Mouse (Mus musculus): ENCODE data around the gene Zmiz1. TPM values are rescaled to one million over a fixed set of nuclear protein-coding genes. Genes with fewer than 3 reads are reported as not detected.

Zmiz1 gene
- polyA plus RNA-seq, 1 experiment: 27.3 TPM

GRCm38 (mm10) chr14:25600951-25601350, 142.0 kb downstream of the Zmiz1 start:
- peaks cover 25% of the 10 kb centered on the region for H3K36me3 ChIP-seq (ENCODE audit: control insufficient read depth, insufficient read depth)

DNA sequence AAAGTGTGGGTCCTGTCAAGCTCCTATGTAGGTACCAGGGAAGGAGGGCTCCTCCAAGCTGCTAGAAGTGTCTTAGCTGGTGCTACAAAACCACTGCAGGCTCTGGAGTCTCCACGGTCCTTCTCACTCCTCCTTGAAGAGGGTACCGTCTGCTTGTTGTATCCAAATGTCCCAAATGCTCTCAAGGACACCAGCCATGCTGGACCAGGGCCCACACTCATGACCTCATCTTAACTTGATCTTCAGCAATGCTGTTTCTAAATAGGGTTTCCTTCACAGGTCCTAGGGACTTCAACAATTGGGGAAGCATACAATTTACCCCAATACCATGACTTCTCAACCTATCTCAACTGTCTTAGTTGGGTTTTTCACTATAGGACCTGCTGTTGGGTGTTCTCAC, 143.0 kb downstream of the Zmiz1 start:
- Histone ChIP-seq H3K27me3 (ENCODE audit: control insufficient read depth, insufficient read depth, insufficient read length) (no peaks in the 10 kb centered on the region), H3K4me3 (ENCODE audit: insufficient read depth, poor library complexity, severe bottlenecking) (no peak overlapping the region), H3ac (ENCODE audit: control insufficient read depth, insufficient read length, low read depth) (no peak overlapping the region), H3K79me3 (ENCODE audit: low read depth) (no peaks in the 10 kb centered on the region), H3K36me3 (ENCODE audit: control insufficient read depth, insufficient read depth) (peaks cover 19% of the 10 kb centered on the region), H3K79me2 (ENCODE audit: control insufficient read depth, insufficient read depth) (peaks cover 7% of the 10 kb centered on the region)
- TF ChIP-seq MYOD1 (IDR thresholded peaks at IDR 0.05; ENCODE audit: control insufficient read depth, insufficient read length, low read depth): no peak
- TF ChIP-seq CEBPB (IDR thresholded peaks at IDR 0.05; ENCODE audit: low read depth): no peak

More at GRCm38 (mm10) chr14:25600951-25601350, 142.0 kb downstream of the Zmiz1 start:
- Histone ChIP-seq H3K79me3 (ENCODE audit: low read depth) (no peaks in the 10 kb centered on the region), H3K79me2 (ENCODE audit: control insufficient read depth, insufficient read depth) (peaks cover 7% of the 10 kb centered on the region), H3K4me3 (ENCODE audit: insufficient read depth, poor library complexity, severe bottlenecking) (no peak overlapping the region), H3K27me3 (ENCODE audit: control insufficient read depth, insufficient read depth, insufficient read length) (no peaks in the 10 kb centered on the region), H3ac (ENCODE audit: control insufficient read depth, insufficient read length, low read depth) (no peak overlapping the region)
- TF ChIP-seq MYOD1 (IDR thresholded peaks at IDR 0.05; ENCODE audit: control insufficient read depth, insufficient read length, low read depth) (no peak), MYOG (IDR thresholded peaks at IDR 0.05; ENCODE audit: control insufficient read depth, extremely low read depth, insufficient read length) (no peak), FOSL1 (IDR thresholded peaks at IDR 0.05; ENCODE audit: insufficient read depth, low read length, poor library complexity, severe bottlenecking) (no peak), USF1 (IDR thresholded peaks at IDR 0.05; ENCODE audit: low read depth) (no peak), CEBPB (IDR thresholded peaks at IDR 0.05; ENCODE audit: low read depth) (no peak), MAX (IDR thresholded peaks at IDR 0.05) (no peak), CTCF (IDR thresholded peaks at IDR 0.05; ENCODE audit: control insufficient read depth, insufficient read depth, insufficient read length) (no peak)

DNA sequence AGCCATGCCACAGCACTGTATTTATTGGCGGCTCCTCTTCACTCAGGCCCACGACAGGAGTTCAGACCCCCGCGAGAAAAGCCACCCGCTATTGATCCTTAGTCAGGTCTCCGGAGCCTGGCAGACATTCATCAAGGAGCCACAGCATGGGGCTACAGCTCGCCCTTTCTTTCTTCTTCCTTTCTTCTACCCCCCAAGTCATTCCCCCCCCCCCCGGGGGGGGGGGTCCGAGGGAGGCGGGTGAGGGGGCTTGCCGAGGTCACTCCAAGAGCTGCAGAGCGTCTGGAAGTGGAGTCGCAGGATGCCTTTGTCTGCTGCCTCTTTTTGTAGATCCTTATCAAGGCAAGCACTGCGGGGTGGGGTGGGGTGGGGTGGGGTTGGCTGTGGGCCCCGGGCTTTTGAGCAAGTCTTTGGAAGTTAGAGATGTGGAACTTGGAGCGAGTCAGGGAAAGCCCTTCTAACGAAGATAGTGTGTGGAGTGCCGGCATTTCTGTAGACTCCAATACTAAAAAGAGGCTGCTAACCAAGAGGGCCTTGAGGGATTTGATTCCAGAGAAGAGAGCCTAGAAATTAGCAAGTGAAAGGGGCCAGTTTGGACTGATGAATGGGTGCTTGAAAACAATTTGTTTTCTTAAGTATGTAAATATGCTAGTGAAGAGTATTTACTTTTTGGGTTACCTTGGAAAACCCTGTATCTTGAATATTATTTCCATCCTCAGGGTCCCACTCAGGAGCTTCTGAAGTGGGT, 145.6 kb downstream of the Zmiz1 start:
- H3K79me3 ChIP-seq (ENCODE audit: low read depth): no peaks in the 10 kb centered on the region
- no peaks in the 10 kb centered on the region for H3K36me3 ChIP-seq (ENCODE audit: control insufficient read depth, insufficient read depth)
- H3ac ChIP-seq (ENCODE audit: control insufficient read depth, insufficient read length, low read depth): no peak overlapping the region
- no peaks in the 10 kb centered on the region for H3K27me3 ChIP-seq (ENCODE audit: control insufficient read depth, insufficient read depth, insufficient read length)
- H3K4me3 ChIP-seq (ENCODE audit: insufficient read depth, poor library complexity, severe bottlenecking): no peak overlapping the region
- H3K79me2 ChIP-seq (ENCODE audit: control insufficient read depth, insufficient read depth): peaks cover 27% of the 10 kb centered on the region
- TF ChIP-seq MYOG (IDR thresholded peaks at IDR 0.05; ENCODE audit: control insufficient read depth, extremely low read depth, insufficient read length) (no peak), MYOD1 (IDR thresholded peaks at IDR 0.05; ENCODE audit: control insufficient read depth, insufficient read length, low read depth) (no peak), CTCF (IDR thresholded peaks at IDR 0.05; ENCODE audit: control insufficient read depth, insufficient read depth, insufficient read length) (no peak), FOSL1 (IDR thresholded peaks at IDR 0.05; ENCODE audit: insufficient read depth, low read length, poor library complexity, severe bottlenecking) (no peak), MAX (IDR thresholded peaks at IDR 0.05) (no peak), CEBPB (IDR thresholded peaks at IDR 0.05; ENCODE audit: low read depth) (no peak), USF1 (IDR thresholded peaks at IDR 0.05; ENCODE audit: low read depth) (no peak)

- peaks cover 47% of the 10 kb centered on the region for H3K79me2 ChIP-seq (ENCODE audit: control insufficient read depth, insufficient read depth)
Measured at GRCm38 (mm10) chr14:25606372-25607140, 147.6 kb downstream of the Zmiz1 start.

DNA sequence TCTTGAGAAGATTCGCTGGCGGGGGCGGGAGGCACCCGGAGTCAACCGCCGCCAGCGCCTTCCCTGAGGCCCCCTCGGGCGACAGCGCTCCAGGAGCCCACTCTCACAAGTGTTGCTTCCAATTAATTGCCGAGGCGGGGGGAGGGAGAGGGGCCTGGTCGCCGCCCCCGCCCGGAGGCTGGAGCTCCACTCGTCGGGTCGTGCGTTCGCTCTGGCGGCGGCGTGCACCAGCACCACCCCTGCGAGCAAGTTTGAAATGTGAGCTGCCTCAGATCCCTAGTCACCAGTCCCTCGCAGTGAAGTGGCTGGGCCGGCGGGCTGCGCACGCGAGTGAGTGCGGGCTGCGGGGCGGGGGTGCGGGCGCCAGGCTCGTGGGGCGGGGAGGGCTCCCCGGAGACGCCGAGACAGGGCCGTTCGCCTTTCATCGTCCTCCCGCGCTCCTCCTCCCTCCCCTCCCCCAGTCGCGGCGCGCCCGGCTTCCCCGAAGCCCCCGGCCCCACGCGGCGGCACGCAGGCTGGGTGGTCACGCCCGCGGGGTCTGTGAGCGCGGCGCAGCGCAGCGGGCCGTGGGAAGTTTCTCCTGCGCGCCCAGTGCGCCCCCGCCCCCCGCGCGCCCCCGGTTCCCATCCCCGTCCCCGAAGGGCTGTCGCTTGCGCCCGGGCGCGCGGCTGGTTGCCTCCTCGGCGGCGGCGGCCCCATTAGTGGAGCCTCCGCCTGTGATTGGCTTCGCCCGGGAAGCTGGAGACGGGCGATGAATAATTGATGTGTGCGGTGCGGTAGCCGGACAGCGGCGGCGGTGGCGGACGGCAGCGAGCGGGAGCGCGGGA, 148.4 kb downstream of the Zmiz1 start:
- no peak for TF ChIP-seq MAX (IDR thresholded peaks at IDR 0.05)
- H3K4me3 ChIP-seq (ENCODE audit: insufficient read depth, poor library complexity, severe bottlenecking): peak overlapping the region; percentile 31
- H3K79me3 ChIP-seq (ENCODE audit: low read depth): peaks cover 6% of the 10 kb centered on the region

More at GRCm38 (mm10) chr14:25606372-25607140, 147.6 kb downstream of the Zmiz1 start:
- Histone ChIP-seq H3ac (ENCODE audit: control insufficient read depth, insufficient read length, low read depth) (peak overlapping the region; percentile 58), H3K36me3 (ENCODE audit: control insufficient read depth, insufficient read depth) (no peaks in the 10 kb centered on the region), H3K4me3 (ENCODE audit: insufficient read depth, poor library complexity, severe bottlenecking) (peak overlapping the region; percentile 31), H3K79me3 (ENCODE audit: low read depth) (peaks cover 6% of the 10 kb centered on the region), H3K27me3 (ENCODE audit: control insufficient read depth, insufficient read depth, insufficient read length) (no peaks in the 10 kb centered on the region)
- TF ChIP-seq USF1 (IDR thresholded peaks at IDR 0.05; ENCODE audit: low read depth) (no peak), MYOG (IDR thresholded peaks at IDR 0.05; ENCODE audit: control insufficient read depth, extremely low read depth, insufficient read length) (no peak), MYOD1 (IDR thresholded peaks at IDR 0.05; ENCODE audit: control insufficient read depth, insufficient read length, low read depth) (no peak), MAX (IDR thresholded peaks at IDR 0.05) (no peak), CEBPB (IDR thresholded peaks at IDR 0.05; ENCODE audit: low read depth) (no peak)

More for the DNA sequence above, 148.4 kb downstream of the Zmiz1 start:
- H3K79me2 ChIP-seq (ENCODE audit: control insufficient read depth, insufficient read depth): peaks cover 52% of the 10 kb centered on the region
- H3K36me3 ChIP-seq (ENCODE audit: control insufficient read depth, insufficient read depth): no peaks in the 10 kb centered on the region
- no peaks in the 10 kb centered on the region for H3K27me3 ChIP-seq (ENCODE audit: control insufficient read depth, insufficient read depth, insufficient read length)
- H3ac ChIP-seq (ENCODE audit: control insufficient read depth, insufficient read length, low read depth): peak overlapping the region; percentile 58

Measured in C2C12 (cell line).